Mouse (Mus musculus): ENCODE data around the gene Tmem30b.

Tmem30b gene

GRCm38 (mm10) chr12:73517022-73517709 lies 29.0 kb downstream of the Tmem30b start:
- peak; percentile 42 for DNase-seq

- no peak for DNase-seq
Observed at GRCm38 (mm10) chr12:73516516-73516915, 29.7 kb downstream of the Tmem30b start.

GRCm38 (mm10) chr12:73514722-73515121 lies 31.5 kb downstream of the Tmem30b start:
- DNase-seq, result no peak

- no peak for DNase-seq
Observed at GRCm38 (mm10) chr12:73513958-73514357, 32.2 kb downstream of the Tmem30b start.

- no peak for DNase-seq
Observed at GRCm38 (mm10) chr12:73511467-73512047, 34.6 kb downstream of the Tmem30b start.

GRCm38 (mm10) chr12:73507105-73507504 lies 39.1 kb downstream of the Tmem30b start:
- DNase-seq, result no peak

- DNase-seq, result no peak
Observed at GRCm38 (mm10) chr12:73506648-73507047, 39.5 kb downstream of the Tmem30b start.

- no peak for DNase-seq
Observed at GRCm38 (mm10) chr12:73500689-73501326, 45.4 kb downstream of the Tmem30b start.

GRCm38 (mm10) chr12:73495172-73495571 lies 51.0 kb downstream of the Tmem30b start:
- DNase-seq, result no peak

GRCm38 (mm10) chr12:73493929-73494530 lies 52.2 kb downstream of the Tmem30b start:
- DNase-seq, result no peak

Data from cerebellum, adult 11 months (tissue).